Comparison of ENCODE assay signal across 9 mouse cellular contexts in the genomic region with DNA sequence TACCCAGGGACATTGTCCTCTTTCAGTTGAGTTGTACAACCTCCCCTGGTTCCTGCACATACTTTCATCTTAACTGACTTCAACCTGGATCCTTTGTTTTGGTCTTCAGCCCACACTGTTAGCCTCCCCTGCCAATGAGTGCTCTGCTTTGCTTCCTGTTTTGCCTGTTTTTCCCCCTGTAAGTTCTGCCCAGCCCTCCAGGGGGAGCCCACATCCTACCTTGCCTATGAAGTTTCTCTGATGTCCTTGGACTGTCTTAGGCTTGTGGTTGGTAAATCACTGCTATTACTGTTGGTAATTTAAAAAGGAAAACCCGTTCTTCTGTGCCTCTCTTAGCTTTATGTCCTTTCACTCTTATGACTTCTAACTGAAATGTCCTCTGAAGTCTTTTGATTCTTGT.
DNase-seq lines count a peak whose midpoint lies in the region; ATAC-seq lines count a peak whose summit lies in the region.
"Had no signal": no experiment of that assay in that cellular context is flagged by ENCODE, and none has a peak within 500 bp of the region (broad histone marks: within the 10 kb centered on the region; RNA-seq: fewer than 3 reads in every experiment).

No protein-coding gene starts in this region.

- peak; percentile 51 for DNase-seq in midbrain, embryonic 10.5 days (ENCODE audit: low spot score)
- DNase-seq in cerebellum, adult 18-20 months = peak; percentile 16 to 25
- DNase-seq in gastrocnemius, postnatal 14 days = peak; percentile 36
- DNase-seq in ovary, postnatal 36 days (ENCODE audit: low spot score) = peak; percentile 75
- peak; percentile 71 for DNase-seq in thymus, postnatal 14 days

- no peak overlapping the region for H3K27ac ChIP-seq in midbrain, embryonic 10.5 days (replicated peaks)
- H3K27ac ChIP-seq in midbrain, embryonic 15.5 days = no peak overlapping the region
- no peak overlapping the region for H3K27ac ChIP-seq in kidney, embryonic 15.5 days
- H3K27ac ChIP-seq in limb, embryonic 13.5 days = no peak overlapping the region
- H3K27ac ChIP-seq: embryonic facial prominence, embryonic 12.5 days had no signal

- H3K4me3 ChIP-seq in midbrain, embryonic 10.5 days = no peak overlapping the region
- H3K4me3 ChIP-seq in midbrain, embryonic 15.5 days = no peak overlapping the region
- no peak overlapping the region for H3K4me3 ChIP-seq in kidney, embryonic 15.5 days (replicated peaks)
- no peak overlapping the region for H3K4me3 ChIP-seq in limb, embryonic 13.5 days
- H3K4me3 ChIP-seq: embryonic facial prominence, embryonic 12.5 days had no signal

- intact Hi-C loops in gastrocnemius, postnatal 14 days (cut with DNase I; ENCODE audit: low total_unique reads) = loop anchor here (5.0 to 10.0 kb wide), 2 partner anchors 161 to 181 kb away; no protein-coding TSS in a partner anchor

- no peaks in the 10 kb centered on the region for H3K27me3 ChIP-seq in midbrain, embryonic 10.5 days (ENCODE audit: low read depth, poor library complexity, severe bottlenecking)
- H3K27me3 ChIP-seq in midbrain, embryonic 15.5 days (replicated peaks) = no peaks in the 10 kb centered on the region
- H3K27me3 ChIP-seq in kidney, embryonic 15.5 days = no peaks in the 10 kb centered on the region
- H3K27me3 ChIP-seq in limb, embryonic 13.5 days = no peaks in the 10 kb centered on the region
- H3K27me3 ChIP-seq: embryonic facial prominence, embryonic 12.5 days had no signal

- no peak overlapping the region for H3K4me2 ChIP-seq in midbrain, embryonic 15.5 days
- no peak overlapping the region for H3K4me2 ChIP-seq in kidney, embryonic 15.5 days
- no peak overlapping the region for H3K4me2 ChIP-seq in limb, embryonic 13.5 days (replicated peaks)
- H3K4me2 ChIP-seq: embryonic facial prominence, embryonic 12.5 days had no signal

- no peaks in the 10 kb centered on the region for H3K36me3 ChIP-seq in midbrain, embryonic 10.5 days
- no peaks in the 10 kb centered on the region for H3K36me3 ChIP-seq in midbrain, embryonic 15.5 days (replicated peaks)
- H3K36me3 ChIP-seq in kidney, embryonic 15.5 days = peaks cover 3% of the 10 kb centered on the region; the same call in 1 of the 2 replicates
- H3K36me3 ChIP-seq in limb, embryonic 13.5 days = no peaks in the 10 kb centered on the region
- H3K36me3 ChIP-seq: embryonic facial prominence, embryonic 12.5 days had no signal

- no peak overlapping the region for H3K9ac ChIP-seq in midbrain, embryonic 15.5 days
- H3K9ac ChIP-seq in kidney, embryonic 15.5 days = no peak overlapping the region
- H3K9ac ChIP-seq in limb, embryonic 13.5 days = no peak overlapping the region
- H3K9ac ChIP-seq: embryonic facial prominence, embryonic 12.5 days had no signal

- no peaks in the 10 kb centered on the region for H3K9me3 ChIP-seq in midbrain, embryonic 10.5 days (replicated peaks)
- H3K9me3 ChIP-seq in midbrain, embryonic 15.5 days = no peaks in the 10 kb centered on the region
- no peaks in the 10 kb centered on the region for H3K9me3 ChIP-seq in kidney, embryonic 15.5 days (replicated peaks)
- no peaks in the 10 kb centered on the region for H3K9me3 ChIP-seq in limb, embryonic 13.5 days
- H3K9me3 ChIP-seq: embryonic facial prominence, embryonic 12.5 days had no signal

- 52% methylated on average over 1 of the region's 1 CpGs for WGBS in midbrain, embryonic 10.5 days
- 49% methylated on average over 1 of the region's 1 CpGs for WGBS in midbrain, embryonic 15.5 days
- 20% methylated on average over 1 of the region's 1 CpGs for WGBS in kidney, embryonic 15.5 days
- WGBS in limb, embryonic 13.5 days = 27% methylated on average over 1 of the region's 1 CpGs

- H3K4me1 ChIP-seq in midbrain, embryonic 10.5 days = 0 out of 2 replicates have a peak, but pooled peaks cover 4% of the 10 kb centered on the region
- 0 out of 2 replicates have a peak, but pooled peaks cover 3% of the 10 kb centered on the region for H3K4me1 ChIP-seq in midbrain, embryonic 15.5 days
- H3K4me1 ChIP-seq in kidney, embryonic 15.5 days = no peaks in the 10 kb centered on the region
- H3K4me1 ChIP-seq in limb, embryonic 13.5 days = no peaks in the 10 kb centered on the region

- ATAC-seq in midbrain, embryonic 15.5 days (replicated peaks) = no peak
- ATAC-seq in kidney, embryonic 15.5 days (replicated peaks; ENCODE audit: low FRiP score) = peak; percentile 49; the same call in 1 of the 2 replicates
- 0 out of 2 replicates have a peak, but pooled peaks have one; percentile 11 for ATAC-seq in limb, embryonic 13.5 days (ENCODE audit: low FRiP score, low read depth)

Comparison
In these comparisons a context has a peak if more than half of its experiments do, and no peak if none do; other contexts are left out.
1. DNase-seq: peak in every context shown above with its lines; median percentile 75 in ovary, postnatal 36 days; 71 in thymus, postnatal 14 days; 51 in midbrain, embryonic 10.5 days; 36 in gastrocnemius, postnatal 14 days; 20 in cerebellum, adult 18-20 months.